Mouse (Mus musculus): ENCODE measurements around the gene Vps51.

Gene Vps51

DNA sequence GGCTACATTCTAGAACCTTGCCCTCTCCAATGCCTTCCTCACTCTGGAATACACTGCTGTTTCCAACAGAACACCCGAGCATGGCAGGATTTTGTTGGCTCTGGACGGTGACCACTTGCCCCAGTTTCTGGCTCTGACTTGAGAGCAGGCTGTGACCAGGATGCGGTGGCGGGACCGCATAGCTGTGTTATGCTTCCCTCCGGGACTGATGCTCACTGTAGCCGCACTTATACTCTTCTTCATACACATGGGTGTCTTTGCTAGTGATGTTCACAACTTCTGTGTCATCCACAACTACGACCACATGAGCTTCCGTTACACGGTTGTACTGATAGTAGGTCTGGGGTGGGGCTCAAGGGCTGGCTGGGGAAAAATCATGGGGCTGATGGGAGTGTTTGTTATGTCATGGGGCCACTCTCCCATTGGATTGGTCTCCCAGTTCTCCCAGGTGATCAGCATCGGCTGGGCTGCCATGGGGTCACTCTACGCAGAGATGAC is 3.0 kb upstream of the Vps51 start, which contains the start of gene Tmem262:
TSS of gene Tmem262 (plus strand) at position 51 of the 498 bp plus-strand sequence.
- DNase-seq, result no peak

DNA sequence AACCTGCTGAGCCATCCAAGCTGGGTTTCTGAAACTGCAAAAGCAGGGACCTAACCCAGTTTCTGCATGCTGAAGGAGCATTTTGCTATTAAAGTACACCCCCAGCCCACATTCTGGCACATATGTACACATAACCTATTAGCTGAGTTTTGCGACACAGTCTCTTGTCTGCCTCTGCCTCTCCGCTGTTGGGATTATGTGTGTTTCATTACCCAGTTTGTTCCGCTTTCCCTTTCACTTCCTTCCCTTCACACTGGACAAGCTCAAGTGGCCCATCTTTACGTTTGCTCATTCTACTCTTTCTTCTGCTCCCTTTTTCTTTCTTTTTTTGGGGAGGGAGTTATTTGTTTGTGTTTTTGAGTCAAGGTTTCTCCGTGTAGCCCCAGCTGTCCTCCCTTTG is 3.1 kb downstream of the Vps51 start:
- DNase-seq, result no peak

DNA sequence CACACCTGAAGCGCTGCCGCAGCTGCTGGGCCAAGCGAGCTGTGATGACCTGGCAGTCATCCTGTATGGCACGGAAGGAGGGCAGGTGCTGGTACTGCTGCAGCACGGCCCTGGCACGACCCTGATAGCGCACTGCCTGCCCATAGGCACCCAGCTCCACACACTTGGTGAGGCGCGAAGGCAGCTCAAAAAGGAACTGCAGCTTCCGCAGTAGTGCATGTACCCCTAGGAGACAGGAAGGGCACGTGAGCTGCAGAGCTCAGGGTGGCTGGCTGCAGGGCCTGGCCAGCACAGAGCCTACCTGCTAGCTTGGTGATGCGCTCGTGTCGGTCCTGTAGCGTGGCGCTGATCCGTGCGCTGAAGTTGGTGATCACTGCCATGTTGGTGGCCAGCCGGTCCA is 5.8 kb downstream of the Vps51 start:
- DNase-seq, result no peak

DNA sequence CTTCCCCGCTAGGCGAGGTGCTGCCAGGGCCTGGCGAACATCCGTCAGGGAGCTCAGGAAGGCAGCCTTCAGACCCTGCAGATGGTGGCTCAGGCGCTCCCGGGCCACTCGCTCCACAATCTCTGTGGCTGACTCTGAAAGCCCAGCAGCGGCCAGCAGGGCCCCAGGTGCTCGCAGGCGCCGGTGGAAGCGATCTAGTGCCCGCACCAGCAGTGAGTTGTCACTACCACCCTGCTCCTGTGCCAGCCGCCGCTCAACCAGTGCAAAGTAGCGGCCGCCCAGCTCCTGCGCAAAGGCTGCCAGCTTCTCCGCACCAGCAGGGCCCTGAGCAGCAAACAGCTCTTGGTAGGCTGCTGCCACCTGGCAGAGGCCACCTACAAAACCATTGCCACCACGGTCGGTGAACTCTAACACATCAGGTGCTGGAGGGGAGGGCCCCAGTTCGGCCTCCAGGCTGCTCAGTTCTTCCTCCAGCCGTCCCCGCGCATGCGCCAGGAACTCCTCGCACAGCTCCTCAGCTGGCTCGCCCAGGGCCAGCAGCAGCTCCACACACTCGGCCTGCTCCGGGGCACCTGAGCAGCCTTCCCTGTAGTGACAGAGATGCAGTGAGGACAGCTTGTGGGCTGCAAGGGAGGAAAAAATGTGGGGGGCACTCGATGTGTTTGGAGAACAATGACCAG is 6.3 kb downstream of the Vps51 start:
- DNase-seq, result no peak

DNA sequence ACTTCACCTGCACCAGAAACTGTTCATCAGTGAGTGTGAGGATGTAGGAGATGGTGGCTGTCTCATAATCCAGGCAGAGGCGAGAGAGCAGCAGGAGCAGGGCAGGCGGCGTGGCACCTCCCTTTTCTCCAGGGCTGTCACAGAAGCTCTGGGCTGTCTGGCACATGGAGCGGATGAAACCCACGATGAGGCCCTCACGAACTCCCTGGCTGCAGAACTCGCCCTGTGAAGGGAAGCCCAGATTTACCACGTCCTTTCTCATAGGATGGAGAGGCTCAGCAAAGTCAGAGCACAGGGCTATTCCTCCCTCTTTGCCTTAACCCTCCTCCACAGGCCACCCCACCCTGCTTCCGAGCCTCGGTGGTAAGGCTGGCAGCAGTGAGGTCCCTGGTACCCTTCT is 7.2 kb downstream of the Vps51 start:
- DNase-seq, result no peak

DNA sequence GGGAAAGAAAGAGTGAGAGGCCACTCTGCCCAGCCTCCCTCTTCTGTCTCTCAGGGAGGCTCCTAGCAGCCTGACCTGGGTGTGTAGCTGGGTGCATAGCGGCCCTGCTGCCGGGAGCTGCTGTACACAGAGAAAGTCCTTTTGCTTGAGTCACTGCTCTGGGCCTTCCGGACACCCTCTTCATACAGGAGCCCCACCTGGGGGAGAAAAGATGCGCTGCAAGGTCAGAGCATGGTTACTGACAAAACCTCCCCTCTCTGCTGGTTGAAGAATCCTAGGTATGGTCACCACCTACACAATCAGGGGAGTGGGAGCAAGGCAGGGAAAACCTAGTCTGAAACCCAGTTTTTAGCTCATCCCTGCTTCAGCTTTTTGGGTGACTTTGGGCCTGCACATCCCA is 8.1 kb downstream of the Vps51 start:
- no peak for DNase-seq

DNA sequence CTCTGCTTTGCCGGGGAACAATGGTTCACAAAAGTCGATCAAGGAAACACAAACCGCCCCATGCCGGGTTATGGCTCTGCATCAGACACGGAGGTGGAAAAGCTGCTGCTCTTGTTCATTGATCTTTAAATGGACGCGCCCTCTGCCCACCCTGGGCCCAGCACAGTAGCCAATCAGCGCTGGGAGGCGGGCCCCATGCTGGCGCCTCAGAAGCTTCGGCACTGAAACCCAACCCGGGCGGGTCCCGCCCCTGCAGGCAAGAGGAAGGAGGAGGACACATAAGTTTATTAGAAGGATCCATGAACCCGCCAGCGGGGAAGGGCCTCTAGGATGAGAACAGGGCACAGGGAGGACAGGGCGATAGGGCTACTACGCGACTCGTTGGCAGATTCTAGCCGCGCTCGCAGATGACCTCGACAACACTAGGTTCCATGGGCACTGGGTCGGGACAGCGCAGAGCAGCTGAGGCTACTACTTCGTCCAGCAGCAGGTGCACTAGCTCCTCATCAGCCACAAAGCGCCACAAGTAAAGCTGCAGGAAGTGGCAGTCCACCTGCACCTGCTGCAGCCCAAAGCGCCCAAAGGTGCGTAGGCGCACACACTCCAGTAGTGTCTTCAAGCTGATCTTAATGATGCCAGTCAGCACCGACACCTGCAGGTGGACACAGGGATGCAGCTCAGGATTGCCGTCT is 9.2 kb downstream of the Vps51 start, which contains the start of gene Tm7sf2:
TSS of gene Tm7sf2 (minus strand) at position 650 of the 692 bp plus-strand sequence.
- peak; percentile 78 to 86 for DNase-seq

DNA sequence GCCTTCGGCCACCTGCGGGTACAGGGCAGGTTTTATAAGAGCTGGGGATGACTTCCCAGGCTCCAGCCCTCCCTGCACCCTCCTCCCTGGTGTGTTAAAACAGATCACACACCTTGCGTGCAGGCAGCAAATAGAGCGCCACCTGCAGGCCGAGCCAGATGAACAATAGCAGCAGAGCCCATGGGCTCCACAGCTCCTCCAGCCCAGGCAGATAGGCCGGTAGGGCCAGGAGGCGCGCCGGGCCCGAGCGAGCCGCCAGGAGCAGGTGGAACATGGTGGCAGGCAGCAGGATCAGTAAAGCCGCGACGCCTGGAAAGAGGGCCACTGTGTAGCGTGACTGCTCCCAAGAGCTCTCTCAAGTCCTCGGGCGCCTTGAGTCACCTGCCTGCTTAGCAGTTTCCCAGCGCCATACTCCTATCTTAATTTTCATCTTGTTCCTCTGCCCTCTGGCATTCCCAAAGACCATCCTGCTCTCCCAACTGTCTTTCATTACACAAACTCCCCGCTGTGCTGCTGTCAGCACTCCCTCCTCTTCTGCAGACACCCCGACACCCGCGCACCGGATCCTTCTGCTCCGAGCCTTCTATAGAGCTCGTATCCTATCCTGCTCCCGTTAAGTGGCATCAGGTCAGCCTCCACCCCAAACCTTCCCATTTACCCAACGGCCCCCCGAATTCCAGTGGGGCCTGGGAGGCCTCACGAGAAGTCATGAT is 9.9 kb downstream of the Vps51 start:
- peak; percentile 91 to 92 for DNase-seq

DNA sequence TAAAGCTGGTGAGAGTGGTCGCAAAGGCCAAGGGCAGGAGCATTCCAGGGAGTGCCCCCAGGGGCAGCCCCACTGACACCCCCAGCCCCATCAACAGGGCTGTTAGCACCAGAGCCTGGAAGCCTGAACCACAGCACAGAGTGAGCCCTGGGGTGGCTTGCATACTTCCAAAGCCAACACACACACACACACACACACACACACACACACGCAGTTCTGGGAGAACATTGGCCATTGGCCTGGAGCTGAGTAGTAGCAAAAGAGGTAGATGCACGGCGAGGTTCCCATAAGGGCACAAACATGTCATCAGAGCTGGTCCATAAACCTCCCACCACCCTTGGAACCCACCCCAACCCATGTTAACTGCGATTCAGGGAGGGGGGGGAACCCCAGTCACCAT is 10.5 kb downstream of the Vps51 start:
- DNase-seq, result no peak

DNA sequence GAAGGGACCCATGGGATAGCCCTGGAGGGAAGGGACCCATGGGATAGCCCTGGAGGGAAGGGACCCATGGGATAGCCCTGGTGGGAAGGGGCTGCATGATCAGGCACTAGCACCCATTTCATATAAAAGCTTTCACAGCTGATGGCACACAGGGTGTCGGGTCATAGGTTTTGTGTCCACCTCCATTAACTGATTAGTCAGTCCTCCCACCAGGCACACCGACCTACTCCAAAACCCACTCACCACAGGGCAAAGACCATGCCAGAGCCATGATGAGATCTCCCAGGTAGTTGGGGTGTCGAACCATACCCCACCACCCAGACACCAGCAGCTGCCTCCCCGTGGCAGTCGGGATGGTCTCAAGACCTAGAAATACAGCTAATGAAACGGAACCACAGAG is 13.9 kb downstream of the Vps51 start:
- DNase-seq, result no peak

DNA sequence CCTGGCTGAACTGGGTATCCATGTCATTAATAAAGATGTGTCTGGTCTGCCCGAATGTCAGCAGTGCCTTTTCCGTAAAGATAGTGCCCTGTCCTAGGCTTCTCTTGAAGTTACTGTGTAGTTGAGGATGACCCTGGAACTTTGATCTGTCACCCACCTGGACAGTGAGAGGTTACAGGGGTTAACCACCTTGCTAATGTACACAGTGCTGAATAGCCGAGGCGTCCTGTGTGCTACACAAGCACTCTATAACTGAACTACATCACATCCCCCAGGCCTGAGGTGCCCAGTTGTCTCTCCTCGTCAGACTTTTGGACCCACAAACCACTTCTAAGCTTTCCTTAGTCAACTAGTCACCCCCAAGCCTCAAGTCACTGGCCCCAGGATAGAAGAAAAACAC is 14.6 kb downstream of the Vps51 start:
- no peak for DNase-seq

DNA sequence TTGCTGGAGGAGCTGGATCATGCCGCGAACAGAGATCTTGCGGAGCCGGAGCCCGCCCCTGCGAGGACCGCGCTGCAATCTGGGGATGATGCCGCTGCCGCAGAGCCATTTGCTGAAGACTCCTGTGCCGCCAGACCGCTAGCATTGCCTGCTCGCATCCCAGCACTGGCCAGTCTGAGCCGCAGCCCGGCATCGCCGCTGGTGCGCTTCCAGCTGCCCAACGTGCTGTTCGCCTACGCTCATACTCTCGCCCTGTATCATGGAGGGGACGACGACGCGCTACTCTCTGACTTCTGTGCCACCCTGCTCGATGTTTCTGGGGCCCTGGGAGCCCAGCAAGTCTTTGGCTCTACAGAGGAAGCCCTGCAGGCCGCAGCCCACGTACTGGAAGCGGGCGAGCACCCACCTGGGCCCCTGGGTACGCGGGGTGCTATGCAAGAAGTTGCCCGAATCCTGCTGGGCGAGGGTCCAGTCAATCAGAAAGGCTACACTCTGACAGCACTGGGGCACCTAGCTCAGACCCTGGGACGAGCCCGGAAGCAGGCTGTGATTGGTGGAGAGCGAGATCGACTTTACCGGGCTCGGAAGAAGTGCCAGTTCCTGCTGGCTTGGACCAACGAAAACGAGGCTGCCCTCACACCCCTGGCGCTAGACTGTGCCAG is 15.3 kb downstream of the Vps51 start:
- DNase-seq, result peak; percentile 41 to 49

DNA sequence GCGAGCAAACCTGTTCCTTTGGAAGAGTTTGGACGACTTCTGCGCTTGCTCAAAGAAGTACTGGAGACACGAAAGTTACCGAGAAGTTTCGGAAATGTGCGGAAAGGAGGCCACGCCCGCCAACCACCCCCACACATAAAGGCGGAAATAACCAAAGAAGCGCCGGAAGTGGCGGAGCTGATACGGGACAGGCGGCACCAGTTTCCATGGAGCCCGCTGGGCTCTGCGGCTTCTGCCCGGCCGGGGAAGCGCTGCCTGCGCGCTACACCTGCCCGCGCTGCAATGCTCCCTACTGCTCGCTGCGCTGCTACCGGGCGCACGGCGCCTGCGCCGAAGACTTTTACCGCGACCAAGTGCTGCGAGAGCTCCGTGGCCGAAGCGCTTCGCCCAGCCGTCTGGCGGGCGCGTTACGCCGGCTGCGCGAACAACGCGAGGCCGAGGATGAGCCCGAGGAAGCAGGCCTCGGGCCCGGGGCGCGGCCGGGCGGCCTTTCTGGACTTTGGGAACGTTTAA is 16.0 kb downstream of the Vps51 start, which contains the start of gene Znhit2:
TSS of gene Znhit2 (plus strand) at position 172 of the 513 bp plus-strand sequence.
- DNase-seq, result peak; percentile 89 to 92

DNA sequence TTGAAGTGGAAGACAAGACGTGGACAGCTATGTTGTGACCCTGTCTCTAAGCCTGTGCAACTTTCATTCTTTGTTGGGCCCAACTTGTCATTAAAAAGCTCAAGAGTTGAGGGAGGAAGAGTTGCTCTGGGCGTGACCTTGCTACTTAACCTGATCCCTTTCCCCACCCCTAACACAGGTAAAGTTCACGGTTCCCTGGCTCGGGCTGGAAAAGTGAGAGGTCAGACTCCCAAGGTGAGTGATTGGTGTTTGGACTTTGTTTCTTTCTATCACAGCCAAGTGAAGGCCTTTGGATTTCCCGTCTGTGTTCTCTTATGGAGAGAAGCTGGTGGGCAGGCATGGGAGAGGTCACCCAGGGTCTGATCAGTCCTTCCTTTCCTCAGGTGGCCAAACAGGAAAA is 18.1 kb downstream of the Vps51 start:
- no peak for DNase-seq

DNA sequence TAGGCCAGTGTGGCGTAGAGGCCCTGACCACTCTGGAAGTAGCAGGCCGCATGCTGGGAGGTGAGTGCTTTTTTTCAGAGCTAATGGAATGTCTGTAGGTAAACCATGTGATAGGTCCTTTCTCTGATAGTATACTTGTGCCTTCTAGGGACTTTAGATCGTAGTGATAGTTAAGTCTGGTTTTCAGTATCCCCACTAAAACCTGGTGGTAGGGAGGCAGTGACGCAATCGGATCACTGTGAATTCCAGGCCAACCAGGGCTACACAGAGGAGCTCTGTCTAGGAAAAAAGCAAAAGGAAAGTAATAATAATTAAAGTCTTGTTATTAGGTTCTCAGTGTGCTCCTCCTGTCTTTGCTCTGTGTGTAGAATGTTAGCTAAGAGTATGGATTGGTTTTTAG is 18.5 kb downstream of the Vps51 start:
- DNase-seq, result no peak

DNA sequence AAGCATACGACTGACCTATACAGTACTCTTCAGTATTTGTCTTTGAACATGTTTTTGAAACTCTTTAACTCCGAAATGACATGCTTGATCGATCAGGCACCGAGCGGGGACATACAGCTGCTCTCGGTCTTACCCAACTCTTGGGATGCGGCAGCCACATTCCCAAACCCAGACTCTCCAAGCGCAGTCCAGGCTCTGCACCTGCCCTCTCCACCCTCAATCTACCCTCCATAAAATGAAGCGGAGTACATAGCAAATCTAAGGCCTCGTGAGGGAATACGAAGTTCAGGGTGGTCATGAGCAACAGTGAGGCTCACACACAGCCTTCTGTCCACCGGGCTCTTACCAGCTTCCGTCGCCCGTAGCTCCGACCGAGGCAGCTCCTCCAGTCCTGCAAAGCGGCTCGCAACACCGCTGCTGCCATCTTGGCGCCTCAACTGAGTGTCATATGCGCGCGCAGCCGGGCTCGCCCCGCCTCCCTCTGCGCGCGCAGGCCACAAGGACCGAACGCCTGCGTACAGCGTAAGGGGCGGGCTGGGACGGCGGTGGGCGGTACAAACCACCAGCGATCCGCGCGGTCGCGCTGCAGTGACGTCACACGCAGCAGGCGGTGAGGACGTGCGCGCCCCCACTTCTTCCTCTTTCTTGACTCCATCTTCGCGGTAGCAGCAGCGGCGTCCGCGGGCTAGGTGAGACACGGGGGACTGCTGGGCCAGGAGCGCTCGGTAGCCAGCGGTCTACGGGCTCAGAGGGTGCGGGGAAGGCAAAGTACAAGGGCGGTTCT is 19.5 kb downstream of the Vps51 start, which contains the start of the genes Mrpl49 and Fau:
TSS of gene Mrpl49 (minus strand) at position 473 of the 784 bp plus-strand sequence.
TSS of gene Fau (plus strand) at position 532 of the 784 bp plus-strand sequence.
- DNase-seq, result peak; percentile 98 to 99

DNA sequence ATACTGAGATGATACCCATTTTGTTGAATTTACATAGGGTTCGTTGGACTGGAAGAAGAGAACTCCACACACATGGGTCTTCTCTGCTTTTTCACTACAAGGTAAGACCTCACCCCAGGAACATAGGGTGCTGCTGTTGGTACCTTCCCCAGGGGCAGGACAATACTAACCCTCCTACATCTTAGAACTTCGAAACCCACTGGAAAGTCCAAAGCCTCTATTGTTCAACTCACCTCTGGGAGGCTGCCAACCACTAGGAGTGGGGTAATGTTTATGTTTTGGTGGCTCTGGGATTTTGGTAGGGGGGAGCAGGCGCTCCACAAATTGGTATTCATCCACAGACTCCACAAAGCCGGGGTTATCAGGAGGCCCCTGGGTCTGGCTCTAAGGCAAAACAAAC is 20.3 kb downstream of the Vps51 start:
- DNase-seq, result no peak

DNA sequence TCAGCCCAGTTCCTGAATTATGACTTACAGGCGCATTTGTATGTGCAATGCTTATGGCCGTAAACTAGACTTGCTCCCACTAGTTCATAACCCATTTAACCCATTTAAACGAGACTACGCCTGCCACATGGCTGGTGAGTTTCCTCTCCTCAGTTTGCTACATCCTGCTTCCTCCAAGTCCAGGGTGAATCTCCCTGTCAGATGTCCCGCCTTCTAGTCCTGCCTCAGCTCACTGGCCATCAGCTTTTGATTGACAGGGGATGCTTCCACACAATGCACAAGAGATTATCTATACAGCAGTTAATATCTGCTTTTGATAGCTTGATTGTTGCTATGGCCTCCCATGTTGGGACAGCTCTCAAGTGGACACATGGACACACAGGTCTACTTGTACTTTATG is 22.7 kb downstream of the Vps51 start:
- peak in 1 of 2 experiments; percentile 3 for DNase-seq

DNA sequence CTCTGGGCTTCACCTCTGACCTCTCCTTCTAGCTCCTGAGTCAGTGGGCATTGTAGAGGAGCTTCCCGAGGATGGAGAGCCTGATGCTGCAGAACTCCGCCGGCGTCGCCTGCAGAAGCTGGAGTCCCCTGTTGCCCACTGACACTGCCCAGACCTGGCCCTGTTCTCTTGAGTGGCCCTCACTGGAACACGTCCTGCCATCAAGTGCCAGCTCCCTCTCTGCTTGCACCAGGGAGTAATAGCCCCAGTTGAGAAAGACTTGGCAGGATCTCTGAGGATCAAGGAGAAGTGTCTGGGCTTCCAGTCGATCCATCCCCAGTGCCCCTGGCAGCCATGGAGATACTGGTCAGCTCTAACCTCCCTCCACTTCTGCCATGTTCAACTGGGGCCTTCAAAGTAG is 24.5 kb downstream of the Vps51 start:
- DNase-seq, result peak in 1 of 2 experiments; percentile 4

DNA sequence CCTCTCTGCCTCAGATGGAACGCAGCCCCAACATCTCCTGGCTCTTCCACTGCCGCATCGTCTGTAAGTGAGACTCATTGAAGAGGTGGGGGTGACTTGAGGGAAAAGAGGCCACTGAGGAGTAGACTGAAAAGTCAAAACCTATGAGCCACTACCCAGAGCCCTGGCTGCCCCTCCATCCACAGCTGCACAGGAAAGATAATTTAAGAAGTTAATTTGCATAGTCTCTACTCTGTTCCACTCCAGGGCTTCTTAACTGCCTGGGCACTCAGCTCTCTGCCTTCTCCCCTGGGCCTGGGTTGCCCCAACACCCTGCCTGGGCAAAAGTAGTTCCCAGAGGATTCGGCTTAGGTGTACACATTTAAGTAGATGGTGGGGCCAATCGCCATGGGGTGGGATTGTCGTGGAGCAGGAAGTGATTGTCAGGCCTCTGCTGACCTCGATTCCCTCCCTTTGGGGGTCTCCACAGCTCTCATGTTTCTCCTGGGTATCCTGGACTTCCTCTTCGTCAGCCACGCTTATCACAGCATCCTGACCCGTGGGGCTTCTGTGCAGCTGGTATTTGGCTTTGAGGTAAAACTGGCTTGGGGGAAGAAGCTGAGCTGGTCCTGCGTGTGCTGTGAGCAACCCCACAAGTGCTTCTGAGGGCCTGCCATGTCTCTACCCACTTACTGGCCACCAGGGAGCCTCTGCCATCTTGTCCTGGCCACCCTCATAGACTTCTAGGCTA is 28.2 kb downstream of the Vps51 start:
- DNase-seq, result peak in 1 of 2 experiments; percentile 6

DNA sequence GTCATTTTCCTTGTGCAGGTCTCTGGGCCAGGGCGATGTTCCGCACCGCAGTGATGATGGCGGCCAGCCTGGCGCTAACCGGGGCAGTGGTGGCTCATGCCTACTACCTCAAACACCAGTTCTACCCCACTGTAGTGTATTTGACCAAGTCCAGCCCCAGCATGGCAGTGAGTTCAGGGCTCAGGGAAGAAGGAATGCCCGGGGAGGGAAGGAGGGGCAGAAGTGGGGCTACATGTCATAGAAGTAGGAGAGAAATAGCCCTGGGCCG is 29.2 kb downstream of the Vps51 start:
- DNase-seq, result peak in 1 of 2 experiments; percentile 10
